Mouse (Mus musculus) lung, adult 2 months (tissue): ENCODE measurements around the gene Hyal1. TPM values are rescaled to one million over a fixed set of nuclear protein-coding genes. Genes with fewer than 3 reads are reported as not detected.
A peak's percentile ranks its signal among the peaks of the same experiment; 100 is the strongest.

ENCODE experiments used
- DNase-seq: peaks from one replicate; pipeline ENCODE4 v3.0.0; 2022
- H3K4me1 ChIP-seq: fragments of 200-500 bp; 2 replicates; pipeline ENCODE4 v1.6.1; 2011; ENCODE audit warnings: low read length; ENCODE audit not compliant: control insufficient read depth, insufficient read depth
- H3K4me3 ChIP-seq: fragments of 200-500 bp; replicated peaks from 2 replicates; pipeline ENCODE3; 2011; ENCODE audit warnings: low read depth, mild to moderate bottlenecking, control low read depth, low read length; ENCODE audit errors: extremely low read depth
- CTCF ChIP-seq: fragments of 200-500 bp; IDR thresholded peaks from 2 replicates; pipeline ENCODE4 v1.5.1; 2011; ENCODE audit warnings: mild to moderate bottlenecking, low read length, control low read depth; ENCODE audit not compliant: insufficient read depth
- POLR2A ChIP-seq: fragments of 200-500 bp; IDR thresholded peaks from 2 replicates; pipeline ENCODE4 v1.6.1; 2011; ENCODE audit warnings: low read depth, mild to moderate bottlenecking, control low read depth, low read length, borderline replicate concordance; ENCODE audit errors: extremely low read depth
- WGBS: fragments of 180-500 bp; shearing (Covaris S2); methylation state at CpG from one replicate; pipeline ENCODE4 v1.1.7; 2018; 5-methylcytosine and 5-hydroxymethylcytosine counted together
- polyA plus RNA-seq: library from polyadenylated mRNA; depleted of rRNA; stranded (reverse); fragments of >200 nt; gene quantifications from 2 replicates; pipeline ENCODE4 v1.2.3, GENCODE M21; 2012

Gene Hyal1
- polyA plus RNA-seq, 1 experiment: 26.5 TPM

GRCm38 (mm10) chr9:107612191-107612944 is 35.6 kb downstream of the Hyal1 start:
- WGBS: 3% methylated on average over 44 of the region's 48 CpGs
- H3K4me1 ChIP-seq: peaks cover 18% of the 10 kb centered on the region
- peak; percentile 98 for DNase-seq
- peak; percentile 83; the same call in 1 of the 2 replicates for TF ChIP-seq POLR2A
- peak; percentile 33; the same call in 1 of the 2 replicates for TF ChIP-seq CTCF
- H3K4me3 ChIP-seq: peak overlapping the region; percentile 27

DNA sequence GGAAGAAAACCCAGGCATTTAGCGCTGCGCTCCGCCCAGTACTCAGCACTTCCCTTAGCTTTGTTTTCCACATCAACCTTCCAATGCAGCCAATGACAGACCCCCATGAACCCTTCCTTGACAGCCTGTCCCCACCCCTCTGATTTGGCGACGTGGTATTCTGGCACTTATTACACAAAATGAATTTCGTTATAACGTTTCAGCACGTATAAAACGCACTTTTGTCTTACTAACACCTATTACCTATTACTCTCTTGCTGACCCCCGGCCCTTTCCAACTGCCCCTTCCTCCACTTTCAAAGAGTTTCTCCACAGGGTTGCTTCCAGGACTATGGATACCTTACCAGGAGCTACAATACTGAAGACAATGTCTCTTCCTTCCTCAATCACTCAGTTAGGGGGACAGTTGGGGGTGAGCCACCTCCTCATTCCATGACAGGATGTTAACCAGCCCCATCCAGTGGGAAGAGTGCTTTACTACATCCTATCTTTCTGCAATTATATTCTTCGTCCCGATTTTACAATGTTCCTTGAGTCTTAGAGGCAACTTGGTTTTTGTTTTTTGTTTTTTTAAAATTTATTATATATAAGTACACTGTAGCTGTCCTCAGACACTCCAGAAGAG is 36.3 kb downstream of the Hyal1 start:
- 3% methylated on average over 12 of the region's 12 CpGs for WGBS
- TF ChIP-seq CTCF (0 out of 2 replicates have a peak, but pooled peaks have one; percentile 13), POLR2A (no peak)
- no peak for DNase-seq
- peaks cover 19% of the 10 kb centered on the region for H3K4me1 ChIP-seq
- no peak overlapping the region for H3K4me3 ChIP-seq

GRCm38 (mm10) chr9:107615035-107615434 is 38.3 kb downstream of the Hyal1 start:
- WGBS: 69% methylated on average over 4 of the region's 4 CpGs
- H3K4me1 ChIP-seq: peaks cover 27% of the 10 kb centered on the region
- no peak for DNase-seq
- H3K4me3 ChIP-seq: no peak overlapping the region
- TF ChIP-seq POLR2A: no peak
- no peak for TF ChIP-seq CTCF

DNA sequence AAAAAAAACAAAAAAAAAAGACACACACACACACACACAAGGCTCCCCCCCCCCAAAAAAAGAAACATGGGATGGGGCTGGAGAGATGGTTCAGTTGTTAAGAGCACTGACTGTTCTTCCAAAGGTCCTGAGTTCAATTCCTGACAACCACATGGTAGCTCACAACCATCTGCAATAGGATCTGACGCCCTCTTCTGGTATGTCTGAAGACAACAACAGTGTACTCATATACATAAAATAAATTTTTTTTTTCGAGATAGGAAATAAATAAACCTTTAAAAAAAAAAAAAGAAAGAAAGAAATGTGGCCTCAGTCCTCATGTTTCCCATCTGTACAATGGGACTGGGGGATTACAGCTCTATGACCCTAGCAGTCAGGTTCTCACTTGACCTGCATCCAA is 40.7 kb downstream of the Hyal1 start:
- WGBS: 63% methylated on average over 2 of the region's 2 CpGs
- H3K4me3 ChIP-seq: no peak overlapping the region
- no peak for DNase-seq
- TF ChIP-seq CTCF (no peak), POLR2A (no peak)
- H3K4me1 ChIP-seq: peaks cover 19% of the 10 kb centered on the region

DNA sequence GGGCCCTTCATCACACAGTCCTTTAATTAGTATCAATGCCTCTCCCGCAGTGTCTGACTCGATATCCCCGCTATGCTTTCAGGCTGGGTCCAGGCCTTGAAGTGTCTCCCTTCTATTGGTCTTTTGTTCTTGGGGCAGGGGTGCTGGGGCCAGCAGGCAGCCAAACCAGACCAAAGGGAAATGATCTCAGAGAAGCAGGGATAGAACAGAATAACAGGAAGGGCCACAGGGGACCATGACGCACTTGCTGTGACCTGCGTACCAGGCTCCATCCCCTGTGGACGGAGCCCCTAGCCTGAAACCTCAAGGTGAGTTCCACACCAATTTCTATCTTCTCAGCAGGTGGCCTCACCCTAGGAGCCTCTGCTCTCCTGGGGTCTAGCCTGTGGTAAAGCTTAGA is 41.4 kb downstream of the Hyal1 start:
- H3K4me3 ChIP-seq: no peak overlapping the region
- peaks cover 19% of the 10 kb centered on the region for H3K4me1 ChIP-seq
- DNase-seq: no peak
- WGBS: 51% methylated on average over 6 of the region's 6 CpGs
- TF ChIP-seq POLR2A: no peak
- no peak for TF ChIP-seq CTCF

DNA sequence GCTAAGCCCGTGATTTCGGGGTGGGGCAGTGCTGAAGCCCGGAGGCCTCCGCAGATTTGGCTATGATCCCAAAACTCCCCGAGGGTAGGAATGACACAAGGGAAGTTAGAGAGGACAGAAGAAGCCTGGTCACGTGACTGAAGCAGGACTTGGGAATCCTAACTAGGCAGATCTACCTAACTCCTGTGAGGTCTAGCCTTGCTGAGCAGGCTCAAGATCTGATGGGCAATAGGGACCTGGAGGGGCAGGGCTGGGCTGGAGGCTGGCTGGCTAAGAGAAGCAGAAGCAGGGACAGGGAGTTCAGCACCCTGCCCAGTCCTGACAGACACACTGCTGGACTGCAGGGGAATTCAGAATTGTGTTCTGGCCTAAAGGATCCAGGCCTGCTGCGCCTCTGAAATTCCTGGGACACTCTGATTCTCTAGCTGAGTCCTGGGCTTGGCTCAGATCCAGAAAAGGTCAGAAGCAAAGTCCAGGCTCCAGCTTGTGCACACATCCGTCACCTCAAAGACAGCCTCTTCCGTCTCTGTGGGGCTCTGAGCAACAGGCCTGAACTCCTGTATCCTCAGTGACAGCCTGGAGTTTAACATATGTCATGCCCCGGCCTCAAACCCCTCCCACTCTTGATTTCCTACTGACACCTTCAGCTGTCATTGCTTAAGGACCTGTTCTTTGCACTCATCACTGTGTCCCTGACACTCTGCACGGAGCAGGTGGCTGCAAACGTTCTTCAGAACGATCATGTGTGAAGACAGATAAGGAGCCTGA is 42.2 kb downstream of the Hyal1 start:
- TF ChIP-seq POLR2A (no peak; the same call in 1 of the 2 replicates), CTCF (no peak)
- WGBS: 27% methylated on average over 13 of the region's 13 CpGs
- Histone ChIP-seq H3K4me1 (peaks cover 24% of the 10 kb centered on the region), H3K4me3 (no peak overlapping the region)
- no peak for DNase-seq

GRCm38 (mm10) chr9:107619546-107619879 is 42.8 kb downstream of the Hyal1 start:
- Histone ChIP-seq H3K4me3 (no peak overlapping the region), H3K4me1 (peaks cover 30% of the 10 kb centered on the region)
- no peak for TF ChIP-seq CTCF
- no peak for TF ChIP-seq POLR2A
- DNase-seq: no peak
- 46% methylated on average over 13 of the region's 13 CpGs for WGBS

- DNase-seq: no peak
- TF ChIP-seq POLR2A (no peak), CTCF (no peak)
- H3K4me1 ChIP-seq: peaks cover 42% of the 10 kb centered on the region
These were observed 44.2 kb downstream of the Hyal1 start for GRCm38 (mm10) chr9:107620954-107621353.

GRCm38 (mm10) chr9:107624539-107624938 is 47.8 kb downstream of the Hyal1 start:
- peaks cover 60% of the 10 kb centered on the region for H3K4me1 ChIP-seq
- H3K4me3 ChIP-seq: no peak overlapping the region
- no peak for DNase-seq
- no peak for TF ChIP-seq POLR2A
- TF ChIP-seq CTCF: no peak
- 26% methylated on average over 5 of the region's 5 CpGs for WGBS

More at GRCm38 (mm10) chr9:107620954-107621353, 44.2 kb downstream of the Hyal1 start:
- H3K4me3 ChIP-seq: no peak overlapping the region

- no peak for DNase-seq
- Histone ChIP-seq H3K4me3 (no peak overlapping the region), H3K4me1 (peaks cover 64% of the 10 kb centered on the region)
- TF ChIP-seq POLR2A (no peak), CTCF (no peak)
- 62% methylated on average over 3 of the region's 3 CpGs for WGBS
These were observed 48.2 kb downstream of the Hyal1 start for GRCm38 (mm10) chr9:107624951-107625350.
